Mouse (Mus musculus) kidney, adult 2 months (tissue): ENCODE measurements around the gene Gpn2. TPM values are rescaled to one million over a fixed set of nuclear protein-coding genes. Genes with fewer than 3 reads are reported as not detected.

Source experiments
- DNase-seq: peaks from one replicate; pipeline ENCODE4 v3.0.0; 2021
- H3K27ac ChIP-seq: fragments of 200-500 bp; 2 replicates; pipeline ENCODE4 v1.5.1; 2012; ENCODE audit warnings: low read depth, low read length, control low read depth, inconsistent platforms; ENCODE audit not compliant: insufficient read depth
- H3K27me3 ChIP-seq: fragments of 200-500 bp; replicated peaks from 2 replicates; pipeline ENCODE4 v1.6.1; 2012; ENCODE audit warnings: mild to moderate bottlenecking, moderate library complexity, low read length, inconsistent platforms; ENCODE audit not compliant: control insufficient read depth, insufficient read depth
- H3K36me3 ChIP-seq: fragments of 200-500 bp; 2 replicates; pipeline ENCODE4 v1.6.1; 2012; ENCODE audit warnings: mild to moderate bottlenecking, moderate library complexity, low read length, inconsistent platforms; ENCODE audit not compliant: control insufficient read depth, insufficient read depth
- H3K4me1 ChIP-seq: fragments of 200-500 bp; 2 replicates; pipeline ENCODE4 v1.6.1; 2011; ENCODE audit warnings: low read length; ENCODE audit not compliant: control insufficient read depth, insufficient read depth
- H3K4me3 ChIP-seq: fragments of 200-500 bp; 2 replicates; pipeline ENCODE4 v1.5.1; 2011; ENCODE audit warnings: mild to moderate bottlenecking, low read depth, low read length, control low read depth; ENCODE audit not compliant: insufficient read depth
- CTCF ChIP-seq: fragments of 200-500 bp; conservative IDR thresholded peaks from 2 replicates; pipeline ENCODE4 v1.5.1; 2011; ENCODE audit warnings: low read depth, mild to moderate bottlenecking, control low read depth, low read length, moderate library complexity, mixed read lengths; ENCODE audit not compliant: insufficient read depth, insufficient read length
- POLR2A ChIP-seq: fragments of 200-500 bp; IDR thresholded peaks from one replicate; pipeline ENCODE4 v1.6.1; 2011; ENCODE audit warnings: low read depth, low read length, control low read depth
- WGBS: fragments of 180-500 bp; shearing (Covaris S2); methylation state at CpG from one replicate; pipeline ENCODE4 v1.1.7; 2018; 5-methylcytosine and 5-hydroxymethylcytosine counted together
- polyA plus RNA-seq: library from polyadenylated mRNA; depleted of rRNA; stranded (reverse); fragments of >200 nt; gene quantifications from 2 replicates; pipeline ENCODE4 v1.2.3, GENCODE M21; 2012

Gene Gpn2
- polyA plus RNA-seq, 1 experiment = 26.7 TPM

- Histone ChIP-seq H3K4me3 (no peak overlapping the region), H3K36me3 (no peaks in the 10 kb centered on the region), H3K4me1 (peaks cover 14% of the 10 kb centered on the region; the same call in 1 of the 2 replicates), H3K27me3 (no peaks in the 10 kb centered on the region), H3K27ac (peak overlapping the region; percentile 70)
- DNase-seq = peak; percentile 75
- TF ChIP-seq CTCF (no peak), POLR2A (no peak)
- 38% methylated on average over 10 of the region's 10 CpGs for WGBS
Observed at GRCm38 (mm10) chr4:133569291-133570065, 14.7 kb upstream of the Gpn2 start.

GRCm38 (mm10) chr4:133570066-133570466 lies 14.1 kb upstream of the Gpn2 start:
- no peaks in the 10 kb centered on the region for H3K36me3 ChIP-seq
- peak overlapping the region; percentile 70 for H3K27ac ChIP-seq
- 9% methylated on average over 10 of the region's 10 CpGs for WGBS
- H3K4me1 ChIP-seq = peaks cover 14% of the 10 kb centered on the region; the same call in 1 of the 2 replicates
- H3K4me3 ChIP-seq = 0 out of 2 replicates have a peak overlapping the region, but pooled peaks have one; percentile 22
- TF ChIP-seq POLR2A = no peak
- TF ChIP-seq CTCF = no peak
- peak; percentile 93 for DNase-seq
- no peaks in the 10 kb centered on the region for H3K27me3 ChIP-seq

GRCm38 (mm10) chr4:133574070-133574842 lies 9.9 kb upstream of the Gpn2 start, which contains the start of gene Gpatch3:
TSS of gene Gpatch3 (plus strand) at chr4:133574745.
- 5% methylated on average over 44 of the region's 44 CpGs for WGBS
- H3K36me3 ChIP-seq = no peaks in the 10 kb centered on the region
- no peaks in the 10 kb centered on the region for H3K27me3 ChIP-seq
- peak within 1 kb of the TSS; percentile 40 for H3K27ac ChIP-seq
- peak; percentile 97 for DNase-seq
- H3K4me3 ChIP-seq = peak within 1 kb of the TSS; percentile 68
- H3K4me1 ChIP-seq = peaks cover 12% of the 10 kb centered on the region; the same call in 1 of the 2 replicates
- TF ChIP-seq POLR2A = peak; percentile 48
- TF ChIP-seq CTCF = no peak

GRCm38 (mm10) chr4:133574843-133575202 lies 9.3 kb upstream of the Gpn2 start:
- no peak for DNase-seq
- TF ChIP-seq POLR2A (no peak), CTCF (no peak)
- Histone ChIP-seq H3K4me3 (peak overlapping the region; percentile 68), H3K36me3 (no peaks in the 10 kb centered on the region), H3K27me3 (no peaks in the 10 kb centered on the region), H3K4me1 (peaks cover 9% of the 10 kb centered on the region; the same call in 1 of the 2 replicates), H3K27ac (no peak overlapping the region)
- WGBS = under 1% methylated on average over 41 of the region's 41 CpGs

GRCm38 (mm10) chr4:133577983-133578382 lies 6.2 kb upstream of the Gpn2 start:
- TF ChIP-seq CTCF (no peak), POLR2A (no peak)
- 64% methylated on average over 12 of the region's 12 CpGs for WGBS
- Histone ChIP-seq H3K4me3 (no peak overlapping the region), H3K36me3 (no peaks in the 10 kb centered on the region), H3K4me1 (peaks cover 3% of the 10 kb centered on the region; the same call in 1 of the 2 replicates), H3K27me3 (no peaks in the 10 kb centered on the region), H3K27ac (no peak overlapping the region)
- DNase-seq = no peak

- WGBS = 44% methylated on average over 6 of the region's 6 CpGs
- DNase-seq = peak; percentile 54
- Histone ChIP-seq H3K4me1 (no peaks in the 10 kb centered on the region; the same call in 1 of the 2 replicates), H3K4me3 (peak overlapping the region; percentile 70), H3K36me3 (no peaks in the 10 kb centered on the region), H3K27me3 (no peaks in the 10 kb centered on the region), H3K27ac (peak overlapping the region; percentile 81)
- TF ChIP-seq POLR2A = no peak
- TF ChIP-seq CTCF = no peak
Observed at GRCm38 (mm10) chr4:133583690-133584058, 488 bp upstream of the Gpn2 start.

- TF ChIP-seq CTCF (peak; percentile 98), POLR2A (no peak)
- Histone ChIP-seq H3K4me1 (peaks cover 3% of the 10 kb centered on the region; the same call in 1 of the 2 replicates), H3K36me3 (no peaks in the 10 kb centered on the region), H3K27ac (no peak overlapping the region), H3K4me3 (no peak overlapping the region), H3K27me3 (no peaks in the 10 kb centered on the region)
- peak; percentile 74 for DNase-seq
- 25% methylated on average over 7 of the region's 7 CpGs for WGBS
Observed at GRCm38 (mm10) chr4:133592570-133592969, 8.4 kb downstream of the Gpn2 start.
